Mouse (Mus musculus) intestine, postnatal 0 days (tissue): ENCODE measurements around the gene Fam102a. TPM values are rescaled to one million over a fixed set of nuclear protein-coding genes. Genes with fewer than 3 reads are reported as not detected.

ENCODE experiments used
- ATAC-seq: fragments of 200-750 bp; cut with Nextera tagmentation; 2 replicates; pipeline ENCODE4 v1.8.0; 2017; ENCODE audit warnings: mild to moderate bottlenecking, moderate TSS enrichment, moderate library complexity
- H3K27ac ChIP-seq: fragments of 300-500 bp; sonication (generic); 2 replicates; pipeline ENCODE4 v1.5.1; 2014; ENCODE audit warnings: mild to moderate bottlenecking, low read depth, low read length, moderate library complexity
- H3K27me3 ChIP-seq: fragments of 300-500 bp; sonication (generic); replicated peaks from 2 replicates; pipeline ENCODE4 v1.6.1; 2014; ENCODE audit warnings: low read length, mixed read lengths; ENCODE audit not compliant: control insufficient read depth, insufficient read depth
- H3K36me3 ChIP-seq: fragments of 300-500 bp; sonication (generic); 2 replicates; pipeline ENCODE4 v1.6.1; 2014; ENCODE audit warnings: mild to moderate bottlenecking, moderate library complexity; ENCODE audit not compliant: control insufficient read depth, insufficient read depth
- H3K4me1 ChIP-seq: fragments of 300-500 bp; sonication (generic); replicated peaks from 2 replicates; pipeline ENCODE4 v1.6.1; 2014; ENCODE audit warnings: antibody characterized with exemption, low read length, mixed read lengths; ENCODE audit not compliant: control insufficient read depth, insufficient read depth
- H3K4me2 ChIP-seq: fragments of 300-500 bp; sonication (generic); replicated peaks from 2 replicates; pipeline ENCODE4 v1.6.1; 2014; ENCODE audit warnings: low read depth, mild to moderate bottlenecking, moderate library complexity
- H3K4me3 ChIP-seq: fragments of 300-500 bp; sonication (generic); 2 replicates; pipeline ENCODE4 v1.5.1; 2014; ENCODE audit warnings: low read depth, low read length
- H3K9ac ChIP-seq: fragments of 300-500 bp; sonication (generic); 2 replicates; pipeline ENCODE4 v1.6.1; 2014; ENCODE audit warnings: mild to moderate bottlenecking, low read depth, low read length
- H3K9me3 ChIP-seq: fragments of 300-500 bp; sonication (generic); 2 replicates; pipeline ENCODE4 v1.6.1; 2016; ENCODE audit warnings: mixed run types; ENCODE audit not compliant: control insufficient read depth
- CTCF ChIP-seq: sonication (generic); IDR thresholded peaks from 2 replicates; pipeline ENCODE4 v1.5.1; 2016; ENCODE audit warnings: low read depth, mild to moderate bottlenecking, control low read depth, antibody characterized with exemption, moderate library complexity
- WGBS: fragments of 180-500 bp; shearing (Covaris S2); extraction: QIAGEN DNeasy Blood & Tissue Kit; methylation state at CpG from one replicate; pipeline ENCODE4 v1.1.7; 2014; 5-methylcytosine and 5-hydroxymethylcytosine counted together
- polyA plus RNA-seq: library from polyadenylated mRNA; unstranded; fragments of >200 nt; fragmentation: Nextera tagmentation; extraction: Ambion mirVana; gene quantifications from 2 replicates; pipeline ENCODE4 v1.2.1, GENCODE M21; 2015

Fam102a gene
- polyA plus RNA-seq, 1 experiment from 2014 or later: 18.0 TPM

DNA sequence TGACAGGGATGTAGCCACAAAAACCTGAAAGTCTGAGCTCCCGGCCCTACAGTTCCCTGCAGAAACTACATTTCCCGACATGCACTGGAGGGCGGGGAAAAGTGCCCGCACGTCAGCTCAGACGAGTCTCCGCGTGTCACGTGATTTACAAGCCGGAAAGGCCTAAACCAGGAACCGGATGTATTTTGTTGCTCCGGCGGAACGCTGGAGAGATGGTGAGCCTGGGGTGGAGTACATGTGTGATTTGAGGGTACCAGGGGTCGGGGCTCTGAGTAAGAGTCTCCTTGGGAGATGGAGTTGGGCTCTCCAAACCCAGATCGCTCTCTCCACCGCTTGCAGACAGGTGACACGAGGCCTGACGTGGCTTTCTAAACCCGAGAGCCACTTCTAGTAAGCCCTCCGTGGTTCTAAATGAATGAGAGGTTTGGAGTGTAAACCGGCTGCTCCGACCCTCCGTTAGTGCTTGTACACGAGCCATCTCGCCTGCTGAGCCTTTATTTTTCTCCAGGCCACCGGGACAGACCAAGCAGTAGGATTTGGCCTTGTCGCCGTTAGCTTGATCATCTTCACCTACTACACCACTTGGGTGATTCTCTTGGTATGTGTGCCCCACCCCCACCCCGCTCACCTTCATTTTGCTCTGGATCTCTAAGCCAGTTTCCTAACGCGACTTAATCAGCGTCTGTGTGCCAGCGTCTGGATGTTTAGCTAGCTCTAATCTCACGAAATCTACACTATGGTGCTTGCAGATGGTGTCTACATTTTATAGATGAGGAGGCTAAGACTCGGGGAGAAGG, 35.8 kb downstream of the Fam102a start, which contains the start of gene Dpm2:
Gene Dpm2 (plus strand): TSS at position 161 of the 797 bp plus-strand sequence.
- under 1% methylated on average over 36 of the region's 36 CpGs for WGBS
- peaks cover 38% of the 10 kb centered on the region for H3K36me3 ChIP-seq
- TF ChIP-seq CTCF: 0 out of 2 replicates have a peak, but pooled peaks have one; percentile 6

GRCm38 (mm10) chr2:32572196-32572595, 37.1 kb downstream of the Fam102a start:
- H3K27me3 ChIP-seq: no peaks in the 10 kb centered on the region
- H3K9ac ChIP-seq: no peak overlapping the region
- H3K4me2 ChIP-seq: no peak overlapping the region
- no peak for ATAC-seq
- H3K36me3 ChIP-seq: peaks cover 28% of the 10 kb centered on the region
- H3K4me1 ChIP-seq: no peaks in the 10 kb centered on the region
- no peak for TF ChIP-seq CTCF
- H3K9me3 ChIP-seq: no peaks in the 10 kb centered on the region
- no peak overlapping the region for H3K27ac ChIP-seq
- WGBS: 87% methylated on average over 11 of the region's 11 CpGs
- no peak overlapping the region for H3K4me3 ChIP-seq

More for the DNA sequence above, 35.8 kb downstream of the Fam102a start, which contains the start of gene Dpm2:
- peak within 1 kb of the TSS; percentile 84 for H3K4me2 ChIP-seq
- H3K27ac ChIP-seq: peak within 1 kb of the TSS; percentile 46
- H3K9ac ChIP-seq: peak within 1 kb of the TSS; percentile 57
- H3K27me3 ChIP-seq: no peaks in the 10 kb centered on the region
- peak; percentile 78 for ATAC-seq
- no peaks in the 10 kb centered on the region for H3K4me1 ChIP-seq
- H3K4me3 ChIP-seq: peak within 1 kb of the TSS; percentile 71
- no peaks in the 10 kb centered on the region for H3K9me3 ChIP-seq

DNA sequence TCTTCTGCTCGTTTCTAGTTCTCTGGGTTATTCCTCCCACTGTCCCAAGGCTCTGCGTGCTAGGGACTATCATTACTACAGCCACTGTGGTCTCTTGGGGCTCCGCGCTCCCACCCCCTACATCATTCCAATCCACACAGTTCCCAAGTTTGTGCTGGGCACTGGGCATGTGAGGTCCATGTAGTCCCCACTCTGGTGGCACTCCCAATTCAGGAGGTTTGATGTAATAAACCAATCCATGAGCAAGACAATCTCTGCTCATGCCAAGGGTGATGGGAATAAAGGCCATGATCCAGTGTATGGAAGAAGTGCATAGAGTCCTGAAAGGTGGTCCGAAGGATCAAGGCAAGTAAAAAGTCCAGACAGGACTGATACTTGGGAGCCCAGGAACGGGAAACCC, 39.4 kb downstream of the Fam102a start, which contains the start of gene Pip5kl1:
Gene Pip5kl1 (plus strand): TSS at position 301 of the 400 bp plus-strand sequence.
- Histone ChIP-seq H3K27ac (no peak within 1 kb of the TSS), H3K4me1 (no peaks in the 10 kb centered on the region), H3K36me3 (peaks cover 15% of the 10 kb centered on the region), H3K27me3 (peaks cover 7% of the 10 kb centered on the region; the same call in 1 of the 2 replicates), H3K9me3 (no peaks in the 10 kb centered on the region), H3K4me2 (peak within 1 kb of the TSS; percentile 53), H3K9ac (no peak within 1 kb of the TSS), H3K4me3 (peak within 1 kb of the TSS; percentile 9)
- 81% methylated on average over 6 of the region's 6 CpGs for WGBS
- TF ChIP-seq CTCF: no peak
- ATAC-seq: no peak

- no peak overlapping the region for H3K9ac ChIP-seq
- no peaks in the 10 kb centered on the region for H3K9me3 ChIP-seq
- H3K27me3 ChIP-seq: peaks cover 7% of the 10 kb centered on the region; the same call in 1 of the 2 replicates
- peak overlapping the region; percentile 53 for H3K4me2 ChIP-seq
- H3K4me1 ChIP-seq: no peaks in the 10 kb centered on the region
- peaks cover 15% of the 10 kb centered on the region for H3K36me3 ChIP-seq
- TF ChIP-seq CTCF: peak; percentile 80
- peak overlapping the region; percentile 9 for H3K4me3 ChIP-seq
- WGBS: 2% methylated on average over 26 of the region's 26 CpGs
- ATAC-seq: no peak
- H3K27ac ChIP-seq: no peak overlapping the region
Observed at GRCm38 (mm10) chr2:32574901-32575585, 39.9 kb downstream of the Fam102a start.

DNA sequence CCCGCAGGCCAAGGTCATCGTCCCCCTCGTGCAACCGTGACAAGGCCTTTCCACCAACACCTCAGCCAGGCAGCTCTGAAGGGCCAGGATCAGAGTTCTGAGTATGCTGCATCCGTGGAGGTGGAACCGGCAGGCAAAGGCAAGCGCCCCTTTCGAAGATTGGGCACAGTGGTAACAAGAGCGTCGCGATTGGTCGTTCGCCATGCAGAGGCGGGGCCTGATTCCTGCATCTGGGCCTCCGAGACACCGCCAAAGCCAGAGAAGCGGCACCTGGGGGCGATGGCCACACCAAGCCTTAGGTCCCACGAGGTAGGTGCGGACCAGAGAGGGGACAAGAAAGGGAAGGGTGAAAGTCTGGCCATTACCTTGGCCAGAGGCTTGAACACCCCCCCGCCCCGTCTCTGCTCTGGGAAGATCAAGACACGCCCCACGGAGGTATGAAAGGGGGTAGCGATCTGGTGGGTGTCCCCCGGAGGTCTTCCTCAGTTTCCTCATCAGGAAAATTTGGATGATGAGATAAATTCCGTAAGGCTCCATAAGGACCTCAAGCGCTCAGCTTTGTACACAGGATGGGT, 40.5 kb downstream of the Fam102a start, which contains the start of gene 9430097D07Rik:
Gene 9430097D07Rik (minus strand): TSS at position 99 of the 575 bp plus-strand sequence.
- Histone ChIP-seq H3K36me3 (peaks cover 15% of the 10 kb centered on the region), H3K4me3 (peak within 1 kb of the TSS; percentile 9), H3K4me2 (peak within 1 kb of the TSS; percentile 53), H3K27ac (no peak within 1 kb of the TSS), H3K9ac (no peak within 1 kb of the TSS), H3K27me3 (peaks cover 7% of the 10 kb centered on the region; the same call in 1 of the 2 replicates), H3K9me3 (no peaks in the 10 kb centered on the region), H3K4me1 (no peaks in the 10 kb centered on the region)
- whole genome bisulfite sequencing: 13% methylated on average over 28 of the region's 28 CpGs
- no peak for ATAC-seq
- no peak for TF ChIP-seq CTCF

DNA sequence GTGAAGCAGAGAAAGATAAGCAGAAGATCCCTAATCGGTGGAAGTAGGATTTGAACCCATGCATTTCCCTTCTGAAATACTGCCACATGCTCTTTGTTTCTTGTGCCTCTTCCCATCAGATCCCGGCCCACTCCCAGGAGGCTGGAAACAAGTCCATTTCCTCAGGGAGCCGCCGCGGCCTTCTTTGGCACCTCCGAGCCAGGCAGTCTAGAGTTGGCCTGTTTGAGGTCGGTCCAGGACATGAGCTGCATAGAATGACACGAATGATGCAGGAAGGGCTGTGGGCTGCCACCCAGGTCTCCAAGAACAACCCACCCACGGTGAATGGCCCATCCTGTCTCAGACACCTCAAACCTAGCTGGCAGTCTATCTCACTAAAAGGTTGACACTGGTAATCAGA, 41.4 kb downstream of the Fam102a start:
- peaks cover 15% of the 10 kb centered on the region for H3K36me3 ChIP-seq
- H3K9me3 ChIP-seq: no peaks in the 10 kb centered on the region
- no peak overlapping the region for H3K4me3 ChIP-seq
- no peak overlapping the region for H3K27ac ChIP-seq
- TF ChIP-seq CTCF: no peak
- H3K27me3 ChIP-seq: peaks cover 7% of the 10 kb centered on the region; the same call in 1 of the 2 replicates
- no peak overlapping the region for H3K4me2 ChIP-seq
- no peak for ATAC-seq
- H3K4me1 ChIP-seq: no peaks in the 10 kb centered on the region
- H3K9ac ChIP-seq: no peak overlapping the region
- 89% methylated on average over 9 of the region's 9 CpGs for WGBS
